Mouse (Mus musculus) thymus, adult 2 months (tissue): ENCODE data around the gene Msantd3.

Experiments used
- CTCF ChIP-seq: fragments of 200-500 bp; IDR thresholded peaks from 2 replicates; pipeline ENCODE4 v1.5.1; 2012; ENCODE audit warnings: mild to moderate bottlenecking, control low read depth, low read length, moderate library complexity, borderline replicate concordance; ENCODE audit not compliant: control insufficient read depth, poor library complexity, insufficient read depth; ENCODE audit errors: extremely low read depth
- POLR2A ChIP-seq: fragments of 200-500 bp; IDR thresholded peaks from 2 replicates; pipeline ENCODE4 v1.6.1; 2012; ENCODE audit warnings: mild to moderate bottlenecking, low read length, control low read depth, moderate library complexity; ENCODE audit not compliant: control insufficient read depth, poor library complexity, insufficient read depth; ENCODE audit errors: extremely low read depth

- TF ChIP-seq CTCF (no peak), POLR2A (no peak)
These were observed 47.8 kb downstream of the Msantd3 start for GRCm38 (mm10) chr4:48587526-48587925.
